Mouse (Mus musculus) kidney, adult 2 months (tissue): ENCODE results near the gene Acsl1. TPM values are rescaled to one million over a fixed set of nuclear protein-coding genes. Genes with fewer than 3 reads are reported as not detected.

Source experiments
- DNase-seq: peaks from one replicate; pipeline ENCODE4 v3.0.0; 2021
- H3K27ac ChIP-seq: fragments of 200-500 bp; 2 replicates; pipeline ENCODE4 v1.5.1; 2012; ENCODE audit warnings: low read depth, low read length, control low read depth, inconsistent platforms; ENCODE audit not compliant: insufficient read depth
- H3K27me3 ChIP-seq: fragments of 200-500 bp; replicated peaks from 2 replicates; pipeline ENCODE4 v1.6.1; 2012; ENCODE audit warnings: mild to moderate bottlenecking, moderate library complexity, low read length, inconsistent platforms; ENCODE audit not compliant: control insufficient read depth, insufficient read depth
- H3K36me3 ChIP-seq: fragments of 200-500 bp; 2 replicates; pipeline ENCODE4 v1.6.1; 2012; ENCODE audit warnings: mild to moderate bottlenecking, moderate library complexity, low read length, inconsistent platforms; ENCODE audit not compliant: control insufficient read depth, insufficient read depth
- H3K4me1 ChIP-seq: fragments of 200-500 bp; 2 replicates; pipeline ENCODE4 v1.6.1; 2011; ENCODE audit warnings: low read length; ENCODE audit not compliant: control insufficient read depth, insufficient read depth
- H3K4me3 ChIP-seq: fragments of 200-500 bp; 2 replicates; pipeline ENCODE4 v1.5.1; 2011; ENCODE audit warnings: mild to moderate bottlenecking, low read depth, low read length, control low read depth; ENCODE audit not compliant: insufficient read depth
- CTCF ChIP-seq: fragments of 200-500 bp; conservative IDR thresholded peaks from 2 replicates; pipeline ENCODE4 v1.5.1; 2011; ENCODE audit warnings: low read depth, mild to moderate bottlenecking, control low read depth, low read length, moderate library complexity, mixed read lengths; ENCODE audit not compliant: insufficient read depth, insufficient read length
- POLR2A ChIP-seq: fragments of 200-500 bp; IDR thresholded peaks from one replicate; pipeline ENCODE4 v1.6.1; 2011; ENCODE audit warnings: low read depth, low read length, control low read depth
- WGBS: fragments of 180-500 bp; shearing (Covaris S2); methylation state at CpG from one replicate; pipeline ENCODE4 v1.1.7; 2018; 5-methylcytosine and 5-hydroxymethylcytosine counted together
- polyA plus RNA-seq: library from polyadenylated mRNA; depleted of rRNA; stranded (reverse); fragments of >200 nt; gene quantifications from 2 replicates; pipeline ENCODE4 v1.2.3, GENCODE M21; 2012

Gene Acsl1
- polyA plus RNA-seq, 1 experiment = 212 TPM

- peaks cover 6% of the 10 kb centered on the region for H3K4me1 ChIP-seq
- no peaks in the 10 kb centered on the region for H3K27me3 ChIP-seq
- peak; percentile 69 for DNase-seq
- H3K4me3 ChIP-seq = no peak overlapping the region
- peak overlapping the region; percentile 89 for H3K27ac ChIP-seq
- TF ChIP-seq POLR2A (no peak), CTCF (no peak)
- H3K36me3 ChIP-seq = peaks cover 2% of the 10 kb centered on the region
- WGBS = 60% methylated on average over 14 of the region's 14 CpGs
Measured at GRCm38 (mm10) chr8:46508488-46509395, 37.9 kb downstream of the Acsl1 start.

GRCm38 (mm10) chr8:46509474-46509873 lies 38.6 kb downstream of the Acsl1 start:
- TF ChIP-seq CTCF (no peak), POLR2A (no peak)
- H3K27ac ChIP-seq = peak overlapping the region; percentile 89
- H3K4me3 ChIP-seq = no peak overlapping the region
- no peaks in the 10 kb centered on the region for H3K27me3 ChIP-seq
- WGBS = 59% methylated on average over 3 of the region's 3 CpGs
- H3K4me1 ChIP-seq = peaks cover 1% of the 10 kb centered on the region; the same call in 1 of the 2 replicates
- DNase-seq = no peak
- H3K36me3 ChIP-seq = peaks cover 2% of the 10 kb centered on the region

GRCm38 (mm10) chr8:46511336-46511735 lies 40.5 kb downstream of the Acsl1 start:
- H3K4me1 ChIP-seq = no peaks in the 10 kb centered on the region
- DNase-seq = no peak
- 88% methylated on average over 9 of the region's 9 CpGs for WGBS
- H3K4me3 ChIP-seq = no peak overlapping the region
- no peak for TF ChIP-seq CTCF
- peaks cover 2% of the 10 kb centered on the region for H3K36me3 ChIP-seq
- H3K27ac ChIP-seq = no peak overlapping the region
- H3K27me3 ChIP-seq = no peaks in the 10 kb centered on the region

- TF ChIP-seq POLR2A = no peak
- no peak for TF ChIP-seq CTCF
- DNase-seq = peak; percentile 64
- H3K4me1 ChIP-seq = no peaks in the 10 kb centered on the region
- H3K27me3 ChIP-seq = no peaks in the 10 kb centered on the region
- H3K27ac ChIP-seq = no peak overlapping the region
- H3K36me3 ChIP-seq = peaks cover 2% of the 10 kb centered on the region
- WGBS = 50% methylated on average over 8 of the region's 8 CpGs
- no peak overlapping the region for H3K4me3 ChIP-seq
Measured at GRCm38 (mm10) chr8:46512538-46512937, 41.7 kb downstream of the Acsl1 start.

- peaks cover 7% of the 10 kb centered on the region for H3K36me3 ChIP-seq
- TF ChIP-seq CTCF = no peak
- no peak for TF ChIP-seq POLR2A
Measured at GRCm38 (mm10) chr8:46514027-46514426, 43.2 kb downstream of the Acsl1 start.

GRCm38 (mm10) chr8:46520667-46521066 lies 49.8 kb downstream of the Acsl1 start:
- H3K27ac ChIP-seq = no peak overlapping the region
- TF ChIP-seq CTCF (no peak), POLR2A (no peak)
- 83% methylated on average over 6 of the region's 6 CpGs for WGBS
- DNase-seq = no peak
- no peak overlapping the region for H3K4me3 ChIP-seq
- no peaks in the 10 kb centered on the region for H3K27me3 ChIP-seq
- H3K4me1 ChIP-seq = no peaks in the 10 kb centered on the region
- peaks cover 7% of the 10 kb centered on the region for H3K36me3 ChIP-seq

More at GRCm38 (mm10) chr8:46514027-46514426, 43.2 kb downstream of the Acsl1 start:
- Histone ChIP-seq H3K4me3 (no peak overlapping the region), H3K27me3 (no peaks in the 10 kb centered on the region), H3K4me1 (no peaks in the 10 kb centered on the region), H3K27ac (no peak overlapping the region)
- DNase-seq = no peak
- WGBS = 71% methylated on average over 1 of the region's 1 CpGs

GRCm38 (mm10) chr8:46526098-46526497 lies 55.3 kb downstream of the Acsl1 start:
- H3K27ac ChIP-seq = no peak overlapping the region
- peak; percentile 80 for DNase-seq
- peaks cover 2% of the 10 kb centered on the region; the same call in 1 of the 2 replicates for H3K4me1 ChIP-seq
- 62% methylated on average over 8 of the region's 8 CpGs for WGBS
- no peak for TF ChIP-seq POLR2A
- TF ChIP-seq CTCF = no peak
- peaks cover 5% of the 10 kb centered on the region; the same call in 1 of the 2 replicates for H3K36me3 ChIP-seq
- no peaks in the 10 kb centered on the region for H3K27me3 ChIP-seq
- H3K4me3 ChIP-seq = no peak overlapping the region
